Mouse (Mus musculus) frontal cortex, postnatal 14 days (tissue): Measurements from ENCODE around the gene Adora1.

Experiments used
- DNase-seq, 2 experiments: peaks; one replicate each; pipeline ENCODE4 v3.0.0; 2022; ENCODE audit warnings: low spot score in 2 of 2

The Adora1 gene

GRCm38 (mm10) chr1:134240701-134241100 lies 5.5 kb upstream of the Adora1 start:
- DNase-seq, result no peak

GRCm38 (mm10) chr1:134237438-134237837 lies 2.2 kb upstream of the Adora1 start:
- no peak for DNase-seq

- DNase-seq, result no peak
Measured at GRCm38 (mm10) chr1:134236142-134236541, 911 bp upstream of the Adora1 start.

- DNase-seq, result no peak
Measured at GRCm38 (mm10) chr1:134234455-134235390, 508 bp downstream of the Adora1 start.

GRCm38 (mm10) chr1:134233681-134234454 lies 1.4 kb downstream of the Adora1 start:
- DNase-seq, result no peak

GRCm38 (mm10) chr1:134232778-134233531 lies 2.3 kb downstream of the Adora1 start:
- DNase-seq, result peak; percentile 67 to 68

GRCm38 (mm10) chr1:134232326-134232725 lies 2.9 kb downstream of the Adora1 start:
- DNase-seq, result no peak

- DNase-seq, result no peak
Measured at GRCm38 (mm10) chr1:134231681-134232080, 3.5 kb downstream of the Adora1 start.

GRCm38 (mm10) chr1:134231270-134231669 lies 4.0 kb downstream of the Adora1 start:
- DNase-seq, result no peak

- no peak for DNase-seq
Measured at GRCm38 (mm10) chr1:134230638-134231228, 4.5 kb downstream of the Adora1 start.

GRCm38 (mm10) chr1:134229806-134230575 lies 5.2 kb downstream of the Adora1 start:
- DNase-seq, result no peak

- DNase-seq, result no peak
Measured at GRCm38 (mm10) chr1:134226739-134227138, 8.5 kb downstream of the Adora1 start.

GRCm38 (mm10) chr1:134225375-134225774 lies 9.9 kb downstream of the Adora1 start:
- DNase-seq, result no peak

GRCm38 (mm10) chr1:134224649-134225227 lies 10.5 kb downstream of the Adora1 start:
- DNase-seq, result no peak

GRCm38 (mm10) chr1:134222122-134223055 lies 12.8 kb downstream of the Adora1 start:
- no peak for DNase-seq

- no peak for DNase-seq
Measured at GRCm38 (mm10) chr1:134221172-134221571, 14.1 kb downstream of the Adora1 start.

- DNase-seq, result no peak
Measured at GRCm38 (mm10) chr1:134219608-134220007, 15.6 kb downstream of the Adora1 start.

GRCm38 (mm10) chr1:134217942-134218341 lies 17.3 kb downstream of the Adora1 start:
- DNase-seq, result no peak

- DNase-seq, result no peak
Measured at GRCm38 (mm10) chr1:134217028-134217481, 18.2 kb downstream of the Adora1 start.
